Mouse (Mus musculus): ENCODE results near the gene Slu7.

Slu7 gene

DNA sequence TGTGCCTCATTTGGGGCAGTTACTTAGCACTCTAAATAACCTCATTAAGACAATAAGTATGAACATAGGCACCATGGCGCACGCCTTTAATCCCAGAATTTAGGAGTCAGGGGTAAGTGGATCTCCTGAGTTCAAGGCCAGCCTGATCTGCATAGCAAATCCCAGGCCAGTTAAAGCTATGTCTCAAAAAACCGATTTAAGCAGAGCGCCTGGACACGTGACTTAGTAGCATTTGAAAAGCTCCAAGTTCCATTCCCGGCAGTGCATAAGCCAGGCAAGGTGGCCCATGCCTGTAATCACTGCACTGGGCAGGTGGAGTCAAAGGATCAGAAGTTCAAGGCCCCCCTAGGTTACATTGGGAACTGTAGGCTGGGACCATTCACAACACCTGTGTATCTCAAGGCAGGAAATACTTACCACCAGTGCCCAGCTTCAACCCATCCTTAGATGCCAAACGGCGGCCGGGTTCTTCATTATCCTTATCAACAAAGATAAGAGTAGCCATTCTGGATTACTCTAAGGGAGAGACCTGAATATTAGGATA, 8.3 kb upstream of the Slu7 start:
- DNase-seq (ENCODE audit: low spot score) = no peak

DNA sequence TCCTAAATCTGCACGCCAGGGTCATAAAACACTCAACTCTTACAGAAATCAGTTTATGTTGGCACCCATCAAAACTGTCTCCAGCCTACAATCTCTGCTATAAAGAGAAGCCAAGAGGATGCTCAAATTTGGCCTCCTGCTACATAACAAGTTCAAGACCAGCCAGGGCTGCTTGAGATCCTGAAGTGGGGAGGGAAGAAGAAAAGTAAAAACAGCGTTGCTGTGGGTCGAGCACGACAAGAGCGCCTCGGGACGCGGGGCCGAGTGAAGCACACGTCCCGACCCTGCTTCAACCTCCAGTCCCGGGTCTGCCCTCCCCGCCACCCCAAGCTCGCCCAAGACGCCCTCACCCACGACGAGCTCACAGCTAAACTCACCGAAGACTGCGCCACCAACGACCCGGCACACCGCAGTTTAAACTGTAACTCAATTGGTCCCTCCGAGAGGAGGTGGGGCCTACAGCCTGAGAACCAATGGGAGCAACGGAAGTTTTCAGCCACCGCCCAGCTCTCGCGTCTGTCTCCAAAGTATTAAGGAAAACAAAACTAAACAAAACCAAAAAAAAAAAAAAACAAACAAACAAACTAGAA, 7.6 kb upstream of the Slu7 start, which contains the start of gene Pttg1:
TSS of gene Pttg1 (minus strand) at position 428 of the 590 bp plus-strand sequence.
- DNase-seq (ENCODE audit: low spot score) = peak; percentile 94

DNA sequence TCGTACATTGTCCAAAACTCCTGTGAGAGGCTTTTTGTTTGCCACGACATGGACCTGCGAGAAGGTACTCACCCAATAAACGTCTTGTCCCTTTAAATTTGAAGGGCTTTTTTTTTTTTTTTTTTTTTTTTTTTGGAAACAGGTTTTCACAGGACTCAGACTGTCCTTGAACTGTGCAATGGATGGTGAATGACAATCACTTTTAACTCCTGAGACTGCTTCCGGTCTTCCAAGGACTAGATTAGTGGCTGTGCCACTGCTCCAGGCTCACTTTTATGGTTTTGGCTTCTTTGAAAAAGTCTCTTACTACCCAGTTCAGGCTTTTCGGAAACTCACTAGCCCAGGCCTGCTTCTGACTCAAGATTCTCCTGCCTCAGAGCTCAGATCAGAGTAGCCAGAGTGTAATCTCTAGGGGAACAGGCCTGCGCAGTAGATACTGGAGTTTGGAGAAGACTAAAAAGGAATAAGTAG, 7.1 kb upstream of the Slu7 start:
- DNase-seq (ENCODE audit: low spot score) = peak; percentile 36

DNA sequence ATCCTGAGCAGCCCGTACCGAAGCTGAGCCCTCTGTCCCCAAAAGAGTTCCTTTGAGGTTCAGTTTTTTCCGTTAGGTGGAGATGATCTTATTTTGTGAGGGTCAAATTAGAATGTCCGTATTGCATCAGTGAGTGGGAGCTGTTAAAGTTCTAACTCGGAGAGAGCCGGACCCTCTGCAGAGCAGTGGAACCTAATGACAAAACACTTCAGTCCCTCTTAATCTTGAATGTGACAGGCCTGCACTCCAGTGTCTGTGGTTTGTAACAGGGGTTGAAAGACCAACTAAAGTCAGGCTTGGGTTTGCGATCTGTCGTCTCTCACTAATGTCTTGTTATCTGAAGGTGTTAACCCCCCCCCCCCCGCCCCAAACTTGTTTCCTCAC, 472 bp downstream of the Slu7 start:
- DNase-seq (ENCODE audit: low spot score) = no peak

DNA sequence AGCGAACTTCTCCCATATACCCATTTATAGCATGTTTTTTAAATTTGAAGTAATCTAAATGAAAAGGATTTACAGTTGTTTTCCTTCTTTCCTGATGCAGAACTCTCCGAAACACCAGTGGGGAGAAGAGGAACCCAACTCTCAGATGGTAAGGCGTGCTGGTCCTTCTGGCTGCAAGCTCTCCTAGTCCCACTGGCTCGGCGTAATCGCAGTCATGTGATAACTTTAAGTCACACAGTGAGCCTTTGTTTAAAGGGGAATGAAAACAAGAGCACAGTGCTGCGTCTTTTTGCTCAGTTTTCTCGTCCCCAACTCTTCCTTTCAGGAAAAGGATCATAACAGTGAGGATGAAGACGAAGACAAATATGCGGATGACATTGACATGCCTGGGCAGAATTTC, 7.6 kb downstream of the Slu7 start:
- no peak for DNase-seq (ENCODE audit: low spot score)

DNA sequence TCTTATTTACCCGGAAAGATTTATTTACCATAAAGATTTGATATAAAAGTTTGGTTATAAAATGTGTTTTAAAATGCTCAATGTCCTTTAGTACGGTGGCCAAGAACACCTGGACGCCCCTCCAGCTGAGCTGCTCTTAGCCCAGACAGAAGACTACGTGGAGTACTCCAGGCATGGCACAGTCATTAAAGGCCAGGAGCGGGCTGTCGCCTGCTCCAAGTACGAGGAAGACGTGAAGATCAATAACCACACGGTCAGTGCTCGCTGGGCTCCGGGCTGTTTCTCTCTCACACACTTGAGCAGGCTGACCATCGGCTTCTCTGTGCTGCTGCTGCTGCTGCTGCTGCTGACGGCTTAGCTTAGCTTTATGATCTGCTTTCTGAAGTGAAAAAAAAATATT, 9.6 kb downstream of the Slu7 start:
- no peak for DNase-seq (ENCODE audit: low spot score)

DNA sequence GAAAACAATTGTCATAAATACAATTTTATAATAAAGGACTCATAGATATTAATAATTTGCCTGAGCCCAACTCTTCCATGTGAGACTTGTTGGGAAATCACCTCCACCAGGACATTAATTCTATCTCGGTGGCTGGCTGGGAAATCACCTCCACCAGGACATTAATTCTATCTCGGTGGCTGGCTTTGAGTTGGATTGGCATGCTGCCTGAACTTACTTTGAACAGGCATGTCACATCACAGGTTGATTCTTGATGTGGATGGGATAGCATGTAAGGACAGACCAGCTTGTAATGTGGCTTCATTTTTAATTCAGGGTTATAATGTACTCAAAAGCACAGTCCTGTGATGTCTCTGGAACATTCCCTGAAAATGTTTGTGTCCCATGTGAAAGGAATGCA, 16.4 kb downstream of the Slu7 start:
- DNase-seq (ENCODE audit: low spot score) = no peak

DNA sequence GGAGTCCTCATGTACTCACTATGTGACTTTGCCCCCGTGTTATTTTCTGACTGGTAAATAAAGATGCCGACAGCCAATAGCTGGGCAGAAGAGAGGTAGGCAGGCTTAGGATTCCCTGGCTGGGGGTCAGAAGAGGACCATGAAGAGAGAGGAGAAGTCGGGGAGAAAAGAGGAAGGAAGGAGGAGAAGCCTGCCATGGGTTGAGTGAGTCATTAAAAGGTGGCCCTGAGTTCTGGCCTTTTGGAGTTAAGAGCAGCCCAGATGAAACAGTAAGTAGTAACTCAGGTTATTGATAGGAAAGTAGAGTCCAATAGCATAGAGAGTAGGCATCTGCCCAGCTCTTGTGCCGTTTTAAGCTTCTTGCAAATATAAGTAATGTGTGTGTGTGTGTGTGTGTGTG, 17.8 kb downstream of the Slu7 start:
- no peak for DNase-seq (ENCODE audit: low spot score)

DNA sequence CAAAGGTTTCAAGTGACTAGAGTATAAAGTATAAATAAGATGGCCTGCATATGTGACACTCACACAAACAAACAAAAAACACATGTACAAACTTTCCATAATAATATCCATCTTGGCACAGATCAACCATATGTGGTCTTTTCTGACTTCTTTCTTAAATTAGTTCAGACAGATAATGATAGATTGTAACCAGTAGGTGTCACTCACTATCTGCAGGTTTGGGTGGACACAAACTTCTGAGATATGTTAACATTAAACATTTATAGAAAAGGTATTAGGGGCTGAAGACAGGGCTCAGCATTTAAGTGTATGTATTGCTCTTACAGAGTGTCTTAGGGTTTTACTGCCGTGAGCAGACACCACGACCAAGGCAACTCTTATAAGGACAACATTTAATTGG, 18.7 kb downstream of the Slu7 start:
- DNase-seq (ENCODE audit: low spot score) = no peak

DNA sequence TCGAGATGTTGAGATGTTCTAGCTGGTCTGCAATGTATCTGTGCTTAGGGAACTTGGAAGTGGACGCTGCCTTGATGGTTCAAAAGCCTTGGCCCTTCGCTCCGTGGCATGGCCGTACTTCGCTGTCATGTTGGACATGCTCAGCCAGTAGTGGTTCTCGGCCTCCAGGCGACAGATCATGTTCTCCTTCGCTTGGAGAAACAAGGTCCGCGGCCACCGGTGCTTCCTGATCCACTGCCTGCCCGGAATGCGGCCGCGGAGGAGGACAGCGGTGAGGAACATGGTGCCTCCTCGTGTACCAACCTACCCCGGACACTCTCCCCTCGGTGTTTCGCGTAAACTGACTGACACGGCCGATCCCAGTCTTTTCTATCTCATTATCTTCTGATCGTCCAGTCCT, 29.7 kb downstream of the Slu7 start:
- no peak for DNase-seq (ENCODE audit: low spot score)

DNA sequence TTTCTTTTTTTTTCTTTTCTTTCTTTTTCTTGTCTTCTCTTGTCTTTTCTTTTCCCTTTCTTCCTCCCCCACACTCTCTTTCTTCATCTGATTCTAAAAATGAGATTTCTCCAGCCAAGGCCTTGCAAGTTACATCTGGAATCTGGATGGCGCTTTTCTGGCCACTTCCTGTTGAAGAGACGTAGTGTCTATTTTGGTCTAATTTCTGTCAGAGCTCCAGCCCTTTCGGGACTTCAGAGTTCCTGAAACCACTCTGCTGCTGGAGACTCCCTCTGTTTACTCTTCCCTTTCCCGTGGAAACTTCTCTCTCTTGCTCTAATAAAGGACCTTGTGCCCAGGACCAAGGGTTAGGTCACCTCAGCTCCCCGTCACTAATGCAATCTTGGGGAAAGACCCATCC, 36.6 kb downstream of the Slu7 start:
- no peak for DNase-seq (ENCODE audit: low spot score)

DNA sequence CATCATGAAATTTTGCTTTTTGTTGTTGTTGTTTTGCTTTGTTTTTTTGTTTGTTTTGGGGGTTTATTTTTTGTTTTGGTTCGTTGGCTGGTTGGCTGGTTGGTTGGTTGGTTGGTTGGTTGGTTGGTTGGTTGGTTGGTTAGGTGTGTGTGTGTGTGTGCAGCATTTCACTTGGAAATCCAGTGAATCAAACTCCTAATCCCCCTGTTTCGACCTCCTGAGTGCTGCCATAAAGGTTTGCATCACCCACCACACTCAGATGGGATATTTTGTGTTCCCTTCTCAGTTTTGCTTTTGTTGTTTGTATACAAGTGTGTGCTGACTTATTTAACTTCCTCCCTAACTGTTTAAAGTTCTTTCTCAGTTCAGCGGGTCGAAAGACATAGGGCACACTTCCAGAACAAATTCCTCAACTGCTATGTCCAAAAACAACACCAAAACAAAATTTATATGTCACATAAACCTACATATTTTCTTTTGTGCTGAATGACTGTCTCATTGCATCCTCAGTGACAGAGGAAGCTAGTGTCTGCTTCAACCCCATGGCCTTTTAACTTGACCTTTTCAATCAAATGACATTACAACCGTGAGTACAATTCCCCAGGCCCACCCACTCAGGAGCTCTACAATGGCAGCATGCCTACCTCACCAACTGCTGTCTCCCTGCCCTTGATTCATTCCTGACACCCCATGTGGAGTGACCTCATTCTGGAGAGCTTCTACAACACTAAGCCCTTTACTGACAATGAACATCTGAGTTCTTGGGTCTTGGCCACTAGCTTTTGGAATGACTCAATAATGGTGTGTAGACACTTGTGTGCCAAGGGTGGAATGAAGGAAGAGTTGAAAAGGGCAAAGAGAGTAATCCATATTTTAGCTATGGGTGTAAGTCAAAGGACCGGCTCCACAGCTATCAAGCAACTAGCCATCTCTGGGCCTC, 37.6 kb downstream of the Slu7 start:
- no peak for DNase-seq (ENCODE audit: low spot score)

DNA sequence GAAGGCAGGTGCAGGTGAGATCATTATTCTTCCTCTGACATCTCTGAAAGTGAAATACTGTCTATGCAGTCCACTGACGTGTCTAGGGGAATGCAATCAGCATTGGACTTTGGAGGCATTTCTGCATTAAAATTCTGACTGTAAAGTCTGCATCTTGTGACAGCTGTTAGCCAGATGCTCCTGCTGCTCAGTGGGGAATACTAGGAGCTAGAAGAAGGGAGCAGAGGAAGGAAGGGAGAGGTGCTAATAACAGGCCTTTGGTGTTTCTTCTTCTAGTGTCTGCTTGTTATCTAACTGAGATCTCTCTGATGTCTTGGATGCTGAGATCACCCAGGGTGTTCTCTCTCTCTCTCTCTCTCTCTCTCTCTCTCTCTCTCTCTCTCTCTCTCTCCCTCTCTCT, 39.6 kb downstream of the Slu7 start:
- no peak for DNase-seq (ENCODE audit: low spot score)

DNA sequence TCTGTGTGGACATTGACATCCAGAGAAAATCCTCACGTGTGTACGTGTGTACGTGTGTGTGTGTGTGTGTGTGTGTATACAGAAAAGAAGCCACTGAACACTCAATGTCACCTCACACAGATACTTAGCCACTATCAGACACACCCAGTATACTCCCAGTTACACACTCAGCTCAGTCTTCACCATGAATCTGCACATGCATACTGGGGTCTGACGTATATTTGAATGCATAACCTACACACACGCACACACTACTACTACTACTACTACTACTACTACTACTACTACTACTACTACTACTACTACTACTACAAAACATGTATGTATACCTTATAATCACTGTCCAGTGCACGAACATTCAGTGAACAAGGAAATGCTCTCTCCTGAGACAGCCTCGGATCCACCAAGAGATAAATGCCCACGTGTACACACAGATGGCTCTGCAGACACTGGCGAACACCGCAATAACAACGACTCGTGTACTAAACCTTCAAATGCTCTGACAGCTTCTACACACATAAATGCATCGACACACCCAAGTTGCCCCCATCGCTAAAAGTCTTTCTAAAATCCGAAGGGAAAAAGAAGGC, 40.2 kb downstream of the Slu7 start:
- no peak for DNase-seq (ENCODE audit: low spot score)

DNA sequence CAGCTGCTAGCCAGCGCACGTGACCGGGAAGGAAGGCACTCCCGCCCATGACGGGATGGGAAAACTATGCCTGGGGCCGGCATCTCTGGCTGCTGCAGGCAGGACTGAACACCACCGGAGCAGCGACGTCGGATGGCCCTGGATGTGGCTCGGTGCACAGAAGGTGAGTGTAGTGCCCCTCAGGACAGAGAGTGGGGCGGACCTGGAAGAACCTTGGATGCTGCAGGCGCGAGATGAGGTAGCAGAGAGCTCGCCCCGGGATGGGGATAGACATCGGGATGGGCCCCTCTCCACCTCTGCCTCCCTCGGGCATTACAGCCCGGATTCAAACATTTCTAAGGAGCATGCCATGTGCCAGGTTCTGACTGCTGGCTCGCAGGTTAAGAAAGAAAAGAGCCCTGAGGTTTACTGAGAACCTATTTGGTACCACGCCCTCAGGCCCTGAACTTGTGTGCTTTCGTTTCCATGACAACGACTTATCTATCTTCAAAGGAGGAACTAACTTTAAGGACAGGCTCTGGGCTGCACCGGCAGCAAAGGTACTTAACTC, 40.8 kb downstream of the Slu7 start, which contains the start of gene C1qtnf2:
TSS of gene C1qtnf2 (plus strand) at position 52 of the 550 bp plus-strand sequence.
- peak; percentile 69 for DNase-seq (ENCODE audit: low spot score)

DNA sequence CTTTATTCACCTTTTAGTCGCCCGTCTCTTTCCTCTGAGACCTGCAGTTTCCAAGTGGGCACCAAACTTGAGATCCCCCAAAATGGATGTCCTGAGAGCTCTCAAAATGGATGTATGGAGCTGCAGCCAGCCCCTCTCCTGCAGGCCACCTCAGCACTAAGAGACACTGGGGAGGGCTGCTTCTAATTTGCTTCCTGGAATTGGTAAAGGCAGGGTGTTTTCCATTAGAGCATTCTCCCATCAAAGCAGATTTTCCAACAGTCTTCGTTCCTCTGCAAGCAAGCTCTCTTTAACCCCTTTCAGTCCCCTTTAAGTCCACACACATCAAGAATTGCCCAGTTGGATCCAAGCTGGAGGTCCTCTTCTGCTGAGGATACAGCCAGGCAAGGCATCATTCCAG, 45.8 kb downstream of the Slu7 start:
- no peak for DNase-seq (ENCODE audit: low spot score)

DNA sequence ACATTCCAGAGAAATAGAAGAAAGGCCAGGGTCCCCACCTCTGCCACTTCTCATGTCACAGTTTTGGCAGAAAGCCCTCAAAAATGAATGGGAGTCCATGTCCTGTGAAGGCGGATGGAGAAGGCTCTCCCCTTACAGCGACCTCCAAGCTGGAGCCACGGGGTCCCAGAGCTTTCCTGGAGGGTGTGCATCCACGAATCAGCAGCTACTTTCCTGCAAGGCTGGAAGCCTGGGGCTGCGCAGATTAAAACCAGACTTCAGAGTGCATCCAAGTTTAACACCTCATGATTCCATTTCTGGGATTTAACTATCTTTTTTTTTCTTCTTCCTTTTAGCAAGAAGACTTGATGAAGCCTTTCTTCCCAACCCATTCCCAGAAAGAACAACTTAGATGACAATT, 47.0 kb downstream of the Slu7 start:
- DNase-seq (ENCODE audit: low spot score) = no peak

DNA sequence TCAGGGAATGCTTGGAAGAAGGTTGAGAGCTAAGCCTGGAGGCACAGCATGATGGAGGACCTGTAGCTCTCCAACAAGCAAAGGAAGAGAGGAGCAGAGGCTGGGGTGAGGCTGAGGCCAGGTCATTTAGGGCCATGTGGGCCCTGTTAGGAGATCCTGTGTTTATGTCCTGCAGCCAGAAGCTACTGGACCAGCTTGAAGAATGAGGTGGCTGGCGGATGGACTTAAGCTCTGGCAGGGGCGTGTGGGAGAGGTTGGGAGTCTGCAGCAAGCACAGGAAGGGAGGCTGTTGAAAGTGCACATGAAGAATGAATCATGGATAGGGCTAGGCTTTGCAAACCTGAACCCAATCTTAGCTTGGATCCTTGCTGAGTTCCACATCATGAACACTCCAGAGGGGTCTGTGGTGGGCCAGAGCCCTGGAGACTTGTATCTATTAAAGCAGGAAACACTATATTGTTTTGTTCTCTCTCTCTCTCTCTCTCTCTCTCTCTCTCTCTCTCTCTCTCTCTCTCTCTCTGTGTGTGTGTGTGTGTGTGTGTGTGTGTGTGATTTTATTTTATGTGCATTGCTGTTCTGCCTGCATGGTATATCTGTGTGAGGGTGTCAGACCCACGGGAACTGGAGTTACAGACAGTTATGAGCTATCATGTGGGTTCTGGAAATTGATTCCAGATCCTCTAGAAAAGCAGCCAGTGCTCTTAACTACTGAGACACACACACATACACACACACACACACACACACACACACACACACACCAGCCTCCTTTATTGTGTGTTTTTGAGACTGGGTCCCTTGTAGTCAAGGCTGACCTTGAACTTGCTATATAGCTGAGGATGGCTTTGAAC, 48.4 kb downstream of the Slu7 start:
- no peak for DNase-seq (ENCODE audit: low spot score)

DNA sequence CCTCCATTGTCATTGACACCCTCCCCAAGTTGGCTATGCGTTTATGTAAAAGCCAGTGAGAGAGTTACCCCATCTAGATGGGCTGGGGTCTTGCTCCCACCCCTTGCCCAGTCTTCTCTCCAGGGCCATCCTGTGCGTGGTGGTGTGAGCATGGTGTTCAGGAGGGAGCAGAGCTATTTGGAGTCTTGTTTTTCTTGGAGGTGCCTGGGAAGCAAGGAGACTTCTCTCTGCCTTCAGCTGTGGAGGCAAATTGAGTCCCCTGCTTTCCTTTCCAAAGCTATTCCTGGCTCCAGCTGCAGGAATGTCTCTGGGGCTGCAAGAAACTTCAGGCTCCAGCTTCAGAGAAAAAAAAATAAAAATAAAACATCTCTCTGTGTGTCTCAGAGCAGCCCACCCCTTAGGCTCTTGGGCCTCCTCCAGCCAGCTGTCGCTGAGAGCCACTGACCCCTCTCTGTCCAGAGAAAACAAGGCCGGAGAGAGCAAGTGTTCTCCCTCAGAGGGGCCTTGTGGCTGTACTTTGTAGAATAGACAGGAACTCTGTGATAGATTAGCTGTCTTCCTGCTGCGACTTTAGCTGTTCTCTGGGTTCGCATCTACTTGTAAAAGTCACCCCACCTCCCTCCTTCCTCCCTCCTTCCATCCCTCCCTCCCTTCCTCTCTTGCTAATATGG, 49.7 kb downstream of the Slu7 start:
- peak; percentile 37 for DNase-seq (ENCODE audit: low spot score)

DNA sequence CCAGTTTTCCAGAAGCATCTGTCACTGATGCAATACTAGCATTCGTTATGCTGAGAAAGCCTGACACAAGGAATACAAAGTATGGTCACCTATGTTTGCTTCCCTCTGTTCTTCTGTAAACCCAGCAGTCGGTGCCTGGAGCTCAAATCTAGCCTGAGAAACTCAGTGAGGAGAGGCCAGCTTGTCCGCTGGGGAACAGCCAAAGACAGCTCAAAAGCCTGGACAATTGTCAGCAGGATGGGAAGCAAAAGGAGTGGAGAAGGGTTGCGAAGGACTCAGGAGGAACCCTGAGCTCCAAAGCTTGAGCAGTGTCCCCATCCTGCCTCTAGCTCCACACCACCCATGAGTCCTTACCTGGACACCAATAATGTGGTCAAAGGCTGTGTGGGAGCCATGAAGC, 50.5 kb downstream of the Slu7 start:
- no peak for DNase-seq (ENCODE audit: low spot score)

DNA sequence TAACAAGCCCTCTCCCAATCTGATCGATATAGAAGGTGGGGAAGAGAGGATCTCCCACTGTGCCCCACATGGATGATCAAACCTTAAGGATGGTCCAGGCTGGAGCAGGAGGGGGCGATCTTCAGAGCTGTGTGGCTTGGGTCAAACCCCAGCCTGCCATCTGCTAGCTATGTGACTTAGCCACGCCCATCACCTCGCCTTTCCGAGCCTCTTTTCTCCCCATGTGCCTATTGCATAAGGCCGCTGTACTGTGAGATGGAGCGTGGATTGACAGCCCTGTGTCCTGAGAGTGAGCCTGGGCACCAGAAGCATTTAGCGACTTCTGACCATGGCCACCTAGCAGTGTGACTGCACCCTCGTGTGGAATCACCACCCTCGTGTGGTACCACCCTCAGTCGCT, 51.1 kb downstream of the Slu7 start:
- DNase-seq (ENCODE audit: low spot score) = peak; percentile 54

Measured in embryo, embryonic 10 days (tissue).